Mouse (Mus musculus): Measurements from ENCODE around the gene Myo16. TPM values are rescaled to one million over a fixed set of nuclear protein-coding genes. Genes with fewer than 3 reads are reported as not detected.
A peak's percentile ranks its signal among the peaks of the same experiment; 100 is the strongest.

The Myo16 gene
- total RNA-seq, 1 experiment from 2014 or later = not detected

DNA sequence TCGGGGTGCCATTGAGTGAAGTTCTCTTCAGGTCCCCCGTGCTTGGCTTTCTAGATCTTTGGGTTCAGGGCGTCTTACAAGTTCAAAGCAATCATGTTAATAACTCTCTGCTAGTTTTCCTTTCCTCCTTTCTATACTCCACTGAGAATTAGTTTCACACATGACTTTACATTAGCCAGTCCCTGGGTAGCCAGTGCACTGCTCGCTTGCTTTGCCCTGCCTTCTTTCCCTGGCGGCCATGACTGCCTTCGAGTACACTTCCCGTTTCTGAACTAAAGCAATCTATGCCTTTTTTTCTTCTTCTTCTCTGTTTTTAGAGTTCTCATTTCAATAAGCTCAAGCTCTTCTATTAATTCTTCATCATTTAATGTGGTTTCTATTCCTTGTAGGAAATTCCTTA lies 365.6 kb downstream of the Myo16 start:
- ATAC-seq (replicated peaks; ENCODE audit: low read depth, poor library complexity, severe bottlenecking) = peak; percentile 89

DNA sequence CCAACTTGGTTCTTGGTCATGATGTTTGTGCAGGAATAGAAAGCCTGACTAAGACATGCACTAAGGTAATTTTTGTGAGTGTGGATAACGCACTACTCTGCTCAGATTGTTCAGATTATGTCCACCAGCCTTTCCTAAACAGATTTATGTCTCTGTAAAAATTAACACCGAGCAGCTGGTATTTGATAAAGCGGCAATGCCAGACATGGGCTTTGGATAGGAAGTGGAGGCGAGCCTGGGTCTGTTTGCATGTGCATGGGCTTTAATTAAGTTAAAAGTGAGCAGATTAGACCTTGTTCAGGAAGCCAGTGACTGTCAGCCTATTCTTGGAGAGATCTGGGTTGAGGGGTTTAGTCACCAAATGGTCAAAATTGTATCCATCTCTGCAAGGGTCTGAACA lies 367.8 kb downstream of the Myo16 start:
- ATAC-seq (replicated peaks; ENCODE audit: low read depth, poor library complexity, severe bottlenecking) = no peak

DNA sequence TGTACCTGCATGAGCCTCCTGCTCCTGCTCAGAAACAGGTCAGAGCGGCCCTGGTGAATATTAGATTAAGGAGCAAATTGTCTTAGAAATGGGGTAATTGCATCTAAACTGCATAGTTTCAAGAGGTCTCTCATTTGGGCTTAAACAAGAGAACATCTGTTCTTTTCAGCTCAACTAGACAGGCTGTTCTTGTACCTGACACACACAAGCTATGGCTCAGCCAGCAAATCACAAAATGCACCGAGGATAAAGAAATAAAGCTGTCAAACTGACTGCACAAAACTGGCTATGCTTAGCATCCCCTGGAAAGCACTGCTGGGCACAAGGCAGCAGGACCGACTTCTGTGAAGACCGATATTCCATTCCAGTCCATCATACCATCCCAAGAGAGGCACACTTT lies 372.0 kb downstream of the Myo16 start:
- no peak for ATAC-seq (replicated peaks; ENCODE audit: low read depth, poor library complexity, severe bottlenecking)

DNA sequence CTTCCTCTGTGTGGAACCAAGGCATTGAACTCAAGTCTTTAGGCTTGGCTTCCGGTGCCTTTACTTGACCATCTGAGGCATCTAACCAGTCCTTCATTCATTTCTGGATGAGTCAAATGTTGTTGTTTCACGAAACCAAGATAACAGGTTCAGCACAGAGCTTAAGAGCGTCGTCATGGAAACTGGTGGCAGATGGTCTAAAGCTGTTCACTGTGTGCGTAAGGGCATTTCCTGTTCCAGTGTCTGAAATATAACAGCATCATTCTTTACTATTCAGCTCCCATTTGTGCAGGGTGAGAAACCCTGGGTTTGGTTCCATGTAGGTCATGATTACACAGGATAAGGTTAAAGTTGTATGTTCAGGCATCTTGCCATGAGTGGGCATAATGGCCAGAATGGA lies 372.9 kb downstream of the Myo16 start:
- no peak for ATAC-seq (replicated peaks; ENCODE audit: low read depth, poor library complexity, severe bottlenecking)

DNA sequence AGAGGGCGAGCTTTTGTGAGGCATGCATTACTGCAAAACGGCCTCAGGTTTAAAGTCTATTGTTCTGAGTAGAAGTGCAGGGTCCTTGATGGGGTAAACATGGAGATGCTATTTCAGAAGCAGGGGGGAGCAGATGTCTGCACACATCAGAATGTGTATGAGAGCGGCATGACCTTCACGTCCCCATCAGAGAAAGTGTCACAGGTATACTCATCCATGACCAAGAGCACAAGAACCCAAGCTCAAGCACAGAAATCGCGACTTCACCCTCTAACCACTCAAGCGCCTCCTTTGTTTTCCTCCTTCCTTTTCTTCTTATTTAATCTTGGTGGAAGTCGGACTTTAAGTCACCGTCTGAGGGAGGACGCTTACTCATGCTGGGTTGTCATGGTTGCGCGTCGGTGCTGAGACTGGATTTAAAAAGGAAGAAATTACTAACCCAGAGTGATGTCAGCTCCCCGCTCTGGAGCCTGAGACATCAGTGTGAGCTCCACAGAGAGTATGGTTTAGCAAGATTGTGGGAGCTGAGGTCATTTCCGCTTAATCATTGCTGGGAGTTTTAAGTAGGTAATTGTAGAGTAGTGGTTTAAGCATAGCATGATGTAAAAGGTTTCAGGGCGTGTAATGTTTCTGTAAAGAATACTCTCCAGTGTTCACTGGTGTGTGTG lies 381.0 kb downstream of the Myo16 start:
- ATAC-seq (replicated peaks; ENCODE audit: low read depth, poor library complexity, severe bottlenecking) = peak; percentile 91

DNA sequence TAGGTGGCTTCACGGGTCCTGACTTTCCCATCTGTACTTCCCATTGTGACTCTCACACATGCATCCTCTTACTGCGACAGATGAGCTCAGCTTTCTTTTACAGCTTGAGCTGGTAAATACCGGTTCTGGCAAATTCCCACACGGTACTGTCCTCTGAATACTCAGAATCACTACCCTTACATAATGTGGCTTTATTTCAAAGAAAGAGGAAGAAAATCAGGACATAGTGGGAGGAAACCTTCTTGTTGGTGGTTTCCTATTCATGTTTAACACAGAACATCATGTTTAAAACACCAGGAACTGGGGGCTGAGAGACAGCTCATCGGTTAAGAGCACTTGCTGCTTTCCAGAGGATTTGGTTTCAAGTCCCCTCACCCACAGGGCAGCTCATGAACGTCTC lies 384.6 kb downstream of the Myo16 start:
- ATAC-seq (replicated peaks; ENCODE audit: low read depth, poor library complexity, severe bottlenecking) = peak; percentile 71

DNA sequence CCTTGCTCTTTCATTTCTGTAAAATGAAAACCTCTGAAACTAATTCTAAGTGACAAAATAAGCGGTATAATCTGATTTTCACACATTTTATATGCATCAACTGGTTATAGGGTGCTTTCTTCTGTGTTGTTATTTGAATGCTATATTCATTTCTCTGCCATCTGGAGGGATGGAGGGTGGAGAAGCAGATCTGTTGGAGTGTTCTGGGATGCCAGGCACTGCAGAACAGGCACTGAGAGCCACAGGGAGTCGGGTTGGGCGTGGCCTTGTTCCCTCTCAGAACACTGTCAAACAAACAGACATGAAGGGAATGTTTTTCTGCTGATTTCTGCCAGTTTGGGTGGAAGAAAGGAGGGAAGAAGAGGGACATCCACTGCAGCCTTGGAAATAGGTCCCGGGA lies 386.0 kb downstream of the Myo16 start:
- no peak for ATAC-seq (replicated peaks; ENCODE audit: low read depth, poor library complexity, severe bottlenecking)

DNA sequence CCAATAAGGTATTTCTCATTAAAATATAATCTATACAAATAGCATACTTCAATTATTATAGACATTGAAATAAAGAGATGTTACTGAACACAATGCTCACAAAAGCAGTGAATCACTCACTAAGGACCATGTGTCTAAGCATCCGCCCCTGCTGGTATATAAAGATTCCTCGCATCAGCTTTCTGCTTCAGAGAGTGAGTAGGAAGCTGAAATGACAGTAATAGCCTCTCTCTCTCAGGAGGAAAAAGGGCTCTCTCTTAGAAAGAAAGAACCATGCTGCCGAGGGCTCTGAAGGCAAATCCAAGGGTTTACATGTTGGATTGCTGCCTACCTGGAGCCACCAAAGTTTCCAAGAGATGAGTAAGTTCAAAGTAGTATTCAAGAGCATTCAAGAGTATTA lies 392.2 kb downstream of the Myo16 start:
- ATAC-seq (replicated peaks; ENCODE audit: low read depth, poor library complexity, severe bottlenecking) = no peak

DNA sequence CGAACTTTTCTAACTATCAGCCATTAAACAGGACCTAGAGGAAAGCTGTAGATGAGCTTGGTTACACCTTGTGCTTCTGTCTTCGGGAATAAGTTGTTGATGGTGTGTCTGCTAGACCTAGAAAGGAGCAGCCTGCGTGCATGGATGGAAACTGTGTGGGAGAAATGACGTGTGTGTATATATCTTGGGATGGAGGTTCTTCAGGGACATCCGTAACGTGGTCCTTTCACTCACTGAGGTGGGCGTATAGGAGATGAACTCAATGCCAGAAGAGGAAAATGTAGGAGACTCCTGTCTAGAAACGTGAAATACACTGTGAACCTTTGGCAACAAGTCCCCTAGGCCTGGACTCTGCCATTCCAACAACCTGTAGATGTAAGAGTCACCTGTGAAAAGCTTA lies 392.8 kb downstream of the Myo16 start:
- ATAC-seq (replicated peaks; ENCODE audit: low read depth, poor library complexity, severe bottlenecking) = no peak

DNA sequence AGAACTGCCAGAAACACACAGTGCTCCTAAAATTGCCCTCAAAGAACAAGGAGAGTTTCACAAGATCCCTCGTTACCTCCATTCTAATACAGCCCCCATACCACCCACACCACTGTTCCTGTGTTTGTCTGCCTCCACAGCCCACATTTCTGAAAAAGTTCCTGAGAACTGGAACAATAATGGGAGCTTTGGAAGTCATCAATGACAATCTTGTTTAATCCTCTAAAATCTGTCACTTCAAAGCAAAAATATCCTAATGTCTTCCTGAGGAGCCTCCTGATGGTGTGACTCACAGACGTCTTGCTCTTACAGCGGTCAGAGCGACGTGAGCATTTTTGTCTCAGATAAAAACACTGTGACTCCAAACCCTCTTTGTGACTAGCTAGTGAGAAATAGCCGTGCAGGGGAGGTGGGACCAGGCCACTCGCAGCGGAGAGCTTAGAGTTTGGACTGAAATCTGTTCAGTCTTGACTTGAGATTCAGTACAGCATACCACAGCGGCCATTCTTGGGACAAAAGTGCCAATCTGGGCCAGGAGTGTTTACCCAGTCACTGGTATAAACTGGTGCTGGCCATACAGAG lies 394.4 kb downstream of the Myo16 start:
- no peak for ATAC-seq (replicated peaks; ENCODE audit: low read depth, poor library complexity, severe bottlenecking)

DNA sequence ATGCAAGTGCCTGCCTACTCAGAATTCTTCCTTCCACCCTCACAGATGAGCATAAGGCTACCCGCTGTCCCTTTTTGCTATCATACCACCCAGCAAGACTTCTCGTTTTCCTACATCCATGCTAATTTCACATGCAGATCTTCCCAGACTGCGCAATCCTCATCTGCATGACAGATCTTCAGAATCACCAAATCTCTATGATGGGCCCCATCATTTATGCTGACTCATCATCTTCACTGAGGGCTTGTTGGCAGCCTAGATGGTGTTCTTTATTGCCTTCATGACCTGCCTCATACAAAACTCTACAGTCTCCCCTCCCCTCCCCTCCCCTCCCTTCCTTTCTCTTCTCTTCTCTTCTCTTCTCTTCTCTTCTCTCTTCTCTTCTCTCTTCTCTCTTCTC lies 395.7 kb downstream of the Myo16 start:
- no peak for ATAC-seq (replicated peaks; ENCODE audit: low read depth, poor library complexity, severe bottlenecking)

DNA sequence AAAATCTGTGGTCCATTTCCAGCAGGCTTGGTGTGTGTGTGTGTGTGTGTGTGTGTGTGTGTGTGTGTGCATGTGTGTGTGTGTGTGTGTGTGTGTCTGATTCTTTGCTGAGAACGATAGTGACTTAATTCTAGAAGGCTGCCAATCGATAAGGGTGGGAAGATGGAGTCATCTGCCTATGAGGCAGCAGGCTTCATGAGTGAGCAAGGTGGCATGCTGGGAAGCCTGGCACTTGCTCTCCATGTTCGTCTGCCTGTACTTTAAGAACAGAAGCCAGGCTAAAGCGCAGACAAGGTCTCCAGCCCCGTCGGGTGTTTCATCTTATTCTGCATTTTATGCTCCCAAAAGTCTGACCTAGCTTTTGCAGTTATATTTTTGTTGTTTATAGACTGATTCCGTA lies 404.2 kb downstream of the Myo16 start:
- ATAC-seq (replicated peaks; ENCODE audit: low read depth, poor library complexity, severe bottlenecking) = no peak

DNA sequence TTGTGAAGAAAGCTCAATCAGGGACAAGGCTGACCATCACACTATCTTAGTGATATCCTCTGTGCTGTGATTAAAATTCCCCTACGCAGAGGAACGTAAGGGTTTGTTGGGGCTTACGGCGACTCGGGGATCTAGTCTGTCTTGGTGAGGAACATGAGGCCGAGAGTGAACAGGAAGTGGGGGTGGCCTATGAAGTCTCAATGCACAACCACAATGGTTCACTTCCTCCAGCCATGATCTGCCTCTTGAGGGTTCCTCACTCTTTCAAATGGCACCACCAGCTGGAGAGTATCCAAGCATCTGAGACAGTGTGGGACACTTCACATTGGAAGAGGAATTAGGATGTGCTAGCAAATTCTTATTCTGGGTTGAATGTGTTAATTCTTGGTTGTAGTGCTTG lies 405.8 kb downstream of the Myo16 start:
- ATAC-seq (replicated peaks; ENCODE audit: low read depth, poor library complexity, severe bottlenecking) = peak; percentile 43; the same call in 1 of the 2 replicates

DNA sequence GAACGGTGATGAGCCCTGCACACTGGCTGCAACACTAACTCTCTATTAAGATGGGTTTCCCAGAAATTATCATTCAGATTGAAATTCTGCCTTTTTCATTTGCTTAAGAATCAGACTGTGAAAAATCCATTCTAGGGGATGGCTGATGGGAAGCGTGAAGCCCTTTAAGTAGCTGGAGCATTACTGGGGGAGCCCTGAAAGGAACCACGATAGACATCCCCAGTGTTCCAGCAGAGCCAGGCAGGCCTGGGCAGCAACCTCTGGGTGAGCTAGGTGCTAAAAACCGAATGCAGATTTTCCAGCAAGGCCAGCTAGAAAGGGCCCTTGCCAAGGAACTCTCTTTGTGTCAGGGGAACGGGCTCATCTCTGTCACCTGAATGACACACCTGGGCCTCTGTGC lies 407.9 kb downstream of the Myo16 start:
- ATAC-seq (replicated peaks; ENCODE audit: low read depth, poor library complexity, severe bottlenecking) = no peak

DNA sequence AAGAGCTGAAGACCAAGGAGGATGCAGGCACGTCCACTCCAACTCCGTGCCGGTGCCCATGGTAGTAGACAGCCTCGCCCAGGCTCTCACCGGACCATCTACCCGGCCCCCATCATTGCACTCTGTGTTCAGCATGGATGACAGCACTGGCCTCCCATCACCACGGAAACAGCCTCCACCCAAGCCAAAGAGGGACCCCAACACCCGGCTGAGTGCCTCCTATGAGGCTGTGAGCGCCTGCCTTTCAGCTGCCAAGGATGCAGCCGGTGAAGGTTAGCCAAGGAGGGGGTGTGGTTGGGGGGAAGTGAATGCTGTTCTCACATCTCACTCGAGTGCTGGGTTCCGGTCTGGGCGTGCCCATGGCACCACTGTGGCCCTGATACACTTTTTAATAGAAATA lies 408.3 kb downstream of the Myo16 start:
- 0 out of 2 replicates have a peak, but pooled peaks have one; percentile 8 for ATAC-seq (replicated peaks; ENCODE audit: low read depth, poor library complexity, severe bottlenecking)

DNA sequence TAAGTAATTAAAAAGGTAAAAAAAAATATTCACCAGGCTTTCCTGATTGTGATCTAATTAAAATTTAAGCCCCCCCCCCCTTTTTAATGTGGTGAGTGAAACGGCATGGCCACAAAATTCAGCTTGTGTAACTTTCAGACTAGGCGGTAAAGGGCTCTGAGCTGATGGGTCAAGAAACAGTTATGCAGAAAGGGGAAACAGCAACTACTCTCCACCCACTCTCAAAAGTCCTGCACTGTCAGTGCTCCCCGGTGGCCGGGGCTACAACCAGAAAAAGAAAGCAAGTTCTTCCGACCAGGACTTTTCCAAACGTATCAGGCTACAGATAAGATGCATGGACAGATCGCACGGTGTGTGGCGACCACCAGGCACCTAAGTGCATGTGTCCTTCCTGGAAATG lies 408.9 kb downstream of the Myo16 start:
- ATAC-seq (replicated peaks; ENCODE audit: low read depth, poor library complexity, severe bottlenecking) = peak; percentile 52; the same call in 1 of the 2 replicates

DNA sequence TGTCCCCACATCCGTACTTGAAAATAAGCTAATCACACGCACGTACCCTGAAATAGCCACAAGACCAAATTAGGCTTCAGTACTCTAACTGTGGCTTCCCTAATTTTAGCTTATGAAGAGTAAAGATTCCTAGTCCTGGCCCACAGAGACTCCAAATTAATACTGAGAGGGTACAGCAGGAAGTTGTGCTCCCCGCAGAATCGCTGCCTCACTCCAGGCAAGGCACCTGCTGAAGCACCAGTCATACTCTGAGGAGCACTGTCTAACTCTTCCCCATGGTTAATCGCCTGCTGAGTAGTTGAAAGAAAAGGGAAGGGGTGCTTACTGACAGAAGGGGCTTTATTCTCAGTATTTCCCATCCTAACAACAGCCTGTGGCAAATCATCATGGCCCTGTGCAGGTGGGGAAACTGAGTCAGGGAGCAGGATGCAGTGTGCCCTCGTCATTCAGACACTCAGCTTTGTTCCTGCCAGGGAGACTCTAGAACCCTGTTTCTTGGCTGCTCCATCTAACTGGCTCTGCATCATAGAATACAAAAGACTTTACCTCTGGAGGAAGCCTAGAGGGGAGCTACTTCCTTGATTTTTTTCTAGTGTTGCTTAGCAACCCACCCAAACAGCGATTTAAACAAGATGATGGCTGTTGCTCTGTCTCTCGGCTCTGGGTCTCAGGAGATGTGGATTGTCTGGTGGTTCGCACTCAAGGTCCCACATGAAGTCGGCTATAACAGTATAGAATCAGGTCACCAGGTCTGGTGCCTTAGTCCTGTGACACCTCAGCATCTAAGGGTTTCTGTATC lies 411.7 kb downstream of the Myo16 start:
- peak; percentile 78 for ATAC-seq (replicated peaks; ENCODE audit: low read depth, poor library complexity, severe bottlenecking)

DNA sequence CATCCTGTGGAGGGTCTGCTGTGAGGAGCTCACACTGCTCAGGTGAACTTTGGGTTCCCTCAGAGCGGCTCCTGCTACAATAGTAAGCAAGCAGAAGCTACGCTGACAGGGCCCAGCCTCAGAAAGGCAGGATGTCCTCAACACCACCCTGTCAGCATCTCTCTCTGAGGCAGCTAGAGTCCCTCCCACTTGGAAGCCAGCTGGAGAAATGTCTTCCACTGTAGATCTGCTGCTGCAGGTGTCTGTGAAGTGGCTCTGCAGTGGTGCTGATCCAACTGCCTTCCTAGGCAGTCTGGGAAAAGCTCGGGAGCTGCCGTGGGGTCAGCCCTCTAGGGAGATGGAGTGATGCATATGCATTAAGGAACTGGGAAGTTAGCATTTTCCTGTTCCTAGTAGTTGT lies 414.7 kb downstream of the Myo16 start:
- no peak for ATAC-seq (replicated peaks; ENCODE audit: low read depth, poor library complexity, severe bottlenecking)

DNA sequence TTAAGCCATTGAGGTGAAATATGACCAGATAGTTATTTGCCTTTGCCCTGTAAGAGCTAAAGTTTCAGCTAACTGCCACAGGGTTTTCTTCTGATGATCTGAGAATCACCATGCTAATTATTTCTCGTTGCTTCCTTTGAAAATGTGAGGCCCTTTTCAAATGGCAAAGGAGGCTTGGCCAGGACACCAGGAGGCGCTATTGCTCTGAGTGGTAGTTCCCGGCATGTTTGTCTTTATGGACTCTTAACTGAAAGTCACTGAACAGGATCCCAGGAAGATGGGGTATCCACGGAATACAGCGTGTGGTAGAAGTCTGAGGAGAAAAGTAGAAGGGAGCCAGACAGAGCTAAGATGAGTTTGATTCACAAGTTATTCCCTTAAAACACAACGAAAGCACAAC lies 420.4 kb downstream of the Myo16 start:
- peak; percentile 79; the same call in 1 of the 2 replicates for ATAC-seq (replicated peaks; ENCODE audit: low read depth, poor library complexity, severe bottlenecking)

DNA sequence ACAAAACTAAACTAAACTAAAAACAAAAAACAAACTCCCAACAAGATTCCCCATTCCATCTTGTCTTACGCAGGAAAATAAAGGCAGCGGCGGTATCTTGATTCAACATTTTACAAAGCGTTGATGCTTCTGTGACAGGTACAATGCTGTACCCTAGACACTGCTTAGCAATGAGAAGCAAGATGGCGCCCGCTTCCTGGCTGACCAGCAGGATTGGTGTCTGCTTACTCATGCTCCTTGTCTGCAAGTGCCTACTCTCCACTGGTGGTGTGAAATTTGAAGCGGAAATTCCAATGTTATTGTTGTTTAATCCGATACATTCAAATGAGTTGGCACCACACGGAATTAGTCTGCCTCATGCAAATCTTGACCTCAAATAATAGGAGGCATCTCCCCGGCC lies 421.5 kb downstream of the Myo16 start:
- ATAC-seq (replicated peaks; ENCODE audit: low read depth, poor library complexity, severe bottlenecking) = no peak

DNA sequence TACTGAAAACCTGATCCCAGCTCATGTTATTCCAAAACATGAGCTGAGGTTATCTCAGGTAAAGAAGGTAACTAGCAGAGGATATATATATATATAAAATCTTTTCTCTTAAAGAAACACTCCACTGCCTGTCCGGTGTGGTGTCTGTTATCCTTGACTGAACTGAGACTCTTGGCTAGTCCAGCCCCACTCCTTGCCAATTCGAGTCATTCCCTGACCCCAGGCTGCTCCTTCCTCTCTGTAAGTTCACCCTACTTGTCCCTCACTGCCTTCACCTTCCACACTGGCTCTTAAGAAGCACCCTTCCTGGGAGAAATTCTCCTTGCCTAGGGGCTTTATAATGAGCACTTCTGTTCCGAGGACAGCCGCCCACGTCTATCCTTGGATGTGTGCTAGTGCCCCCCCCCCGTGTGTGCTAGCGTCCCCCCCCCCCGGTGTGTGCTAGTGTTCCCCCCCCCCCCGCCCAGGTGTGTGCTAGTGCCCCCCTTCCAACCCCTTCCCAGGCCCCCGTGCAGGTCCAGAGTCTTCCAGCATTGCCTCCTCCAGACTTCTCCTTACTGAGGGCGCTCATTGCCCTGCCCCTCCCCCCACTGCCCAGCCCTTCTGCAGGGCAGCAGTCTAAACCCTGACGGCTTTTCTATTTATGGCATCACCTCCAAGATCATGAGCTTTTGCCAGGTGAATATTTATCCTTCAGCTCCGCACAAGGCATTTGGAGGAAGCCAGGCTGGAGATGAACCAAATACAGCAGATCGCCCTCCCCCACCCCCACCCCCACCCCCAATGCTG lies 433.4 kb downstream of the Myo16 start:
- ATAC-seq (replicated peaks; ENCODE audit: low read depth, poor library complexity, severe bottlenecking) = no peak
